Mouse (Mus musculus): ENCODE data around the gene Tstd2. TPM values are rescaled to one million over a fixed set of nuclear protein-coding genes. Genes with fewer than 3 reads are reported as not detected.

Tstd2 gene
- polyA plus RNA-seq, 1 experiment from 2014 or later = 17.2 TPM

DNA sequence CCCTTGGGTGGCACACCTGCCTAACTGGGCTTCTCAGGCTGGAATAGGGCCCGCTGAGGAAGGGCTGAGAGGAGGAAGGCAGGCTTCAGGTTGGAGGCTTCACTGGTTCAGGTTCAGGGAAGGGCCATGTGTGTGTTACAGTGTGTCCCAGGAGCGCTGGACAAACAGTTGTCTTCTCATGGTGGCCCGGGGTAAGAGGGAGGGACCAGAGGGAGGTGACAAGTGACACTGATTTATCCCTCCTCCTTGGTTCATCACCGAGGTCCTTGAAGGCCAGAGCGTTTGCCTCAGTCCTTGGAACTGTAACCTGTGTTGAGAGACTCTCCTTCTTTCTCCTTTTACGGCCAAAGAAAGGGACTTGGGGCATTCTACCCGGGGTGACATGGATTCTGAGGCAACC, 38.0 kb downstream of the Tstd2 start:
- no peak for DNase-seq (ENCODE audit: low spot score)
- ATAC-seq (ENCODE audit: low FRiP score, low TSS enrichment) = no peak
- H3K27me3 ChIP-seq (ENCODE audit: control insufficient read depth, insufficient read depth, low read length) = no peaks in the 10 kb centered on the region
- TF ChIP-seq CTCF (IDR thresholded peaks at IDR 0.05; ENCODE audit: low read depth) (no peak), EP300 (optimal IDR thresholded peaks at IDR 0.05) (no peak)
- H3K9me3 ChIP-seq (ENCODE audit: control insufficient read depth, low read length) = no peaks in the 10 kb centered on the region
- no peak overlapping the region for H3K4me2 ChIP-seq (replicated peaks; ENCODE audit: low read depth)
- H3K4me1 ChIP-seq (replicated peaks; ENCODE audit: control insufficient read depth, insufficient read depth) = no peaks in the 10 kb centered on the region
- no peak overlapping the region for H3K27ac ChIP-seq (replicated peaks)
- no peak overlapping the region for H3K4me3 ChIP-seq (ENCODE audit: low read depth, low read length)
- no peaks in the 10 kb centered on the region for H3K36me3 ChIP-seq (ENCODE audit: control insufficient read depth, insufficient read depth, low read length)
- no peak overlapping the region for H3K9ac ChIP-seq (ENCODE audit: low read length)
- WGBS = 34% methylated on average over 7 of the region's 7 CpGs

DNA sequence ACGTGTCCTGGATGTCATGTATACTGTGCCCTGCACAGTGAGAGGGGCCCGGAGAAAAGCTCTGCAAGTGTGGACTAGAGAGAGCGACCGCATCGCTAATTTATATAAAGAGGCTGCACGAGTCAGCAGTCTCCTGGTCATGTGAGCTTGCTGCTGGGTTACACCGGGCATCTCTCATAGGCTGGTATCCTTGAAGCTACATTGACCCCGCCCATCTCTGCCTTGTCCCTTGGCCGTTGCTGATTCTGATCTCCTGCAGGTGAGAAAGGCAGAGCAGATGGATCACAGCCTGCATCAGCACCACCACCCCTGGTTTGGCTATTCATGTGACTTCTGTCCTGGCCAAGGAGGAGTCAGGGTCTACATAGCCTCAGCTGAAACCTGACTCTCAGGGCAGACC, 39.4 kb downstream of the Tstd2 start:
- TF ChIP-seq EP300 (optimal IDR thresholded peaks at IDR 0.05) = no peak
- no peak for TF ChIP-seq CTCF (IDR thresholded peaks at IDR 0.05; ENCODE audit: low read depth)
- DNase-seq (ENCODE audit: low spot score) = no peak
- Histone ChIP-seq H3K4me2 (replicated peaks; ENCODE audit: low read depth) (no peak overlapping the region), H3K4me1 (replicated peaks; ENCODE audit: control insufficient read depth, insufficient read depth) (no peaks in the 10 kb centered on the region), H3K27ac (replicated peaks) (no peak overlapping the region), H3K36me3 (ENCODE audit: control insufficient read depth, insufficient read depth, low read length) (no peaks in the 10 kb centered on the region), H3K4me3 (ENCODE audit: low read depth, low read length) (no peak overlapping the region), H3K9ac (ENCODE audit: low read length) (no peak overlapping the region), H3K9me3 (ENCODE audit: control insufficient read depth, low read length) (no peaks in the 10 kb centered on the region), H3K27me3 (ENCODE audit: control insufficient read depth, insufficient read depth, low read length) (no peaks in the 10 kb centered on the region)
- 67% methylated on average over 9 of the region's 9 CpGs for WGBS
- ATAC-seq (ENCODE audit: low FRiP score, low TSS enrichment) = no peak

DNA sequence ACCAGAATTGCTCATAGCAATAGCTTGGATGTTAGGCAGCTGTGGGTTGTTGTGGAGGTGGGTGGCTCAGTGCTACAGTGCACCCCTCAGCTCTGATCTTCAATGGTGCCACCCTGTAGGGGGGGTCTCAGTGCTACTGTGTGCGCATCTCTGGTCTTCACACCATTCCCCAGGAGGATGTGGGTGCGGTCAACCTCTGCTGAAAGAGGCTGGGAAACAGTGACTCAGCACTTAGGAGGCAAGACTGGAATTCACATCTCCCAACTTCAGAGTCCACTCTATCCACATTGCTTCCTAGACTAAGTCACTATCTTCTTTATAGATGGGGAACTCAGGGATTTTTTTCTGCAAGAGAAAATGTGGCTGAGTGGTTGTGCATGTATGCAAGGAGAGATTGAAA, 40.9 kb downstream of the Tstd2 start:
- H3K9me3 ChIP-seq (ENCODE audit: control insufficient read depth, low read length) = no peaks in the 10 kb centered on the region
- DNase-seq (ENCODE audit: low spot score) (no peak), ATAC-seq (ENCODE audit: low FRiP score, low TSS enrichment) (no peak)
- no peak overlapping the region for H3K4me3 ChIP-seq (ENCODE audit: low read depth, low read length)
- H3K27me3 ChIP-seq (ENCODE audit: control insufficient read depth, insufficient read depth, low read length) = no peaks in the 10 kb centered on the region
- H3K4me1 ChIP-seq (replicated peaks; ENCODE audit: control insufficient read depth, insufficient read depth) = no peaks in the 10 kb centered on the region
- H3K9ac ChIP-seq (ENCODE audit: low read length) = no peak overlapping the region
- no peaks in the 10 kb centered on the region for H3K36me3 ChIP-seq (ENCODE audit: control insufficient read depth, insufficient read depth, low read length)
- no peak overlapping the region for H3K4me2 ChIP-seq (replicated peaks; ENCODE audit: low read depth)
- H3K27ac ChIP-seq (replicated peaks) = no peak overlapping the region
- no peak for TF ChIP-seq CTCF (IDR thresholded peaks at IDR 0.05; ENCODE audit: low read depth)
- TF ChIP-seq EP300 (optimal IDR thresholded peaks at IDR 0.05) = no peak
- WGBS = 86% methylated on average over 2 of the region's 2 CpGs

DNA sequence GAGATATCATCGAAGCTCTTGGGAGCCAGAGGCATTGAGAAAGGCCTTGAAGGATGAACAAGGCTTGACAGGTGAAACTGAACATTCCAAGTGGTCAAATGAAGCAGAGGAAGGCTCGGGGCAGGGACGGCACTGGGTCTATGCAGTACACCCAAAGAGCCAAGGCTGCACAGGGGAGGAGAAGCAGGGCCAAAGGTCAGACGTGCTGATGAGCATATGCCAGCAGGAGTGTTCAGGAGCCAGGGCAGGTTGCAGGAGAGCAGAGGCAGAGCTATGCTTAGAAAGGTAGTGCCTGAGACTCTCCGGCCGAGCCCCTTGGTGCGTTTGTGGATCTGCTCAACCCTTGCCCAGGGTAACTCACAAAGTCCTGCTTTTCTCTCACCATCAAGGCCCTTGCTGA, 41.9 kb downstream of the Tstd2 start:
- H3K9me3 ChIP-seq (ENCODE audit: control insufficient read depth, low read length) = no peaks in the 10 kb centered on the region
- H3K4me2 ChIP-seq (replicated peaks; ENCODE audit: low read depth) = no peak overlapping the region
- no peaks in the 10 kb centered on the region for H3K27me3 ChIP-seq (ENCODE audit: control insufficient read depth, insufficient read depth, low read length)
- no peak for TF ChIP-seq CTCF (IDR thresholded peaks at IDR 0.05; ENCODE audit: low read depth)
- TF ChIP-seq EP300 (optimal IDR thresholded peaks at IDR 0.05) = no peak
- no peak overlapping the region for H3K27ac ChIP-seq (replicated peaks)
- ATAC-seq (ENCODE audit: low FRiP score, low TSS enrichment) = no peak
- whole genome bisulfite sequencing = 90% methylated on average over 7 of the region's 7 CpGs
- no peak for DNase-seq (ENCODE audit: low spot score)
- no peaks in the 10 kb centered on the region for H3K4me1 ChIP-seq (replicated peaks; ENCODE audit: control insufficient read depth, insufficient read depth)
- H3K4me3 ChIP-seq (ENCODE audit: low read depth, low read length) = no peak overlapping the region
- no peak overlapping the region for H3K9ac ChIP-seq (ENCODE audit: low read length)
- H3K36me3 ChIP-seq (ENCODE audit: control insufficient read depth, insufficient read depth, low read length) = no peaks in the 10 kb centered on the region

DNA sequence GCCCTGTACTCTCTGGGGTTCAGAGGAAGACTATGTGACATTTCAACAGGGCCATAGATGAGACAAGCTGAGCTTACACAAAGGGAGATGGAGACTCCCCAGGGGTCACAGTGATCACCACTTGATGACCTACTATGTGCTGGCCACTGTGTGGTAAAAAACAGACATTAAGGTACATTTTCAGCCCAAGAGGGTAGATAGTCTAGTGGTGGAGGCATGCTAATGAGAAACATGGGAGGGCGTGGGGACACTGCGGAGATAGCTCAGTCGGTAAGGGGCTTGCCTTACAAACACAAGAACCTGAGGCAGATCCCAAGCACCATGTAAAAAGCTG, 42.7 kb downstream of the Tstd2 start:
- H3K36me3 ChIP-seq (ENCODE audit: control insufficient read depth, insufficient read depth, low read length) = no peaks in the 10 kb centered on the region
- ATAC-seq (ENCODE audit: low FRiP score, low TSS enrichment) (no peak), DNase-seq (ENCODE audit: low spot score) (no peak)
- no peak overlapping the region for H3K4me3 ChIP-seq (ENCODE audit: low read depth, low read length)
- no peak overlapping the region for H3K4me2 ChIP-seq (replicated peaks; ENCODE audit: low read depth)
- 92% methylated on average over 3 of the region's 3 CpGs for WGBS
- no peak overlapping the region for H3K27ac ChIP-seq (replicated peaks)
- no peak overlapping the region for H3K9ac ChIP-seq (ENCODE audit: low read length)
- no peak for TF ChIP-seq CTCF (IDR thresholded peaks at IDR 0.05; ENCODE audit: low read depth)
- TF ChIP-seq EP300 (optimal IDR thresholded peaks at IDR 0.05) = no peak
- no peaks in the 10 kb centered on the region for H3K4me1 ChIP-seq (replicated peaks; ENCODE audit: control insufficient read depth, insufficient read depth)
- no peaks in the 10 kb centered on the region for H3K27me3 ChIP-seq (ENCODE audit: control insufficient read depth, insufficient read depth, low read length)
- no peaks in the 10 kb centered on the region for H3K9me3 ChIP-seq (ENCODE audit: control insufficient read depth, low read length)

DNA sequence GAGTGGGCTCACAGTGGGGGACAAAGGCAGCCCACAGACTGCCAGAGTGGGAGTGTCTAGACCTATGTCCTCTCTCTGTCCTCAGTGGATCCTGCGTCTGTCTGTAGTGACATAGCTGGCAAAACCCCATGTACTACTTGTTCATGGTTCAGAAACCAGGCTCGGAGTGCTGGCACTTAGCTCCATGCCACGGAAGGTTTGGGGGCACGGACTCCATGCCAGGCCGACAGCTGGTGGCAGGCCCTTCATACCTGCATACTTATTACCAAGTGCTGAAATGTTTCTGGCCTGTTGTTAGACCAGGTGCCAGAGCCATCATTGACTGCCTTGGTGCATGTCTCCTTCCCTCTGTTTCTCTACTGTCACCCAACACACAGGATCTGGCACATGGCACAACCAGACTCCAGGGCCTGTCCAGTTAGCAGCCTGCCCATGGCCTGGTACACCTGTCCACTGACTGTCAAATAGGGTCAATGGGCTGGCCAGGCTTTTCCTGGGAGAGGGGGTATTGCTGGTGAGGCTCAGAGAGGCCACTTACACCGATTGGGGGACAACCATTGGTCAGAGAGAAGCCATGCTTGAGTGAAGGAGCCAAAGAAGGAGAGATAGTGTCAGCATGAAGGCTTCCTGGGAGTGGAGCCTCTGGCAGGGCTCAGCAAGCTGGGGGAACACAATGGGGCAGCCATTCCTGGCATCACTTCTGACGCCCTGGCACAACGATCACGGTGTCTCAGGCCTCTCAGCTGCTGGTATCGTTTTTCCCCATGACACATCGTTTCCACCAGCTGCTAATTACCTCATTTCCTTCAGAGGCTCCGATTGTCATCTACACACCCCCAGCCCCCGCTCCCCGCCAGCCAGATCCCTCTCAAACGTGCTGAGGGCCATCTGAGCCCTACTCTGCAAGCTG, 43.3 kb downstream of the Tstd2 start:
- Histone ChIP-seq H3K4me2 (replicated peaks; ENCODE audit: low read depth) (no peak overlapping the region), H3K4me1 (replicated peaks; ENCODE audit: control insufficient read depth, insufficient read depth) (no peaks in the 10 kb centered on the region), H3K27ac (replicated peaks) (no peak overlapping the region), H3K9me3 (ENCODE audit: control insufficient read depth, low read length) (no peaks in the 10 kb centered on the region), H3K36me3 (ENCODE audit: control insufficient read depth, insufficient read depth, low read length) (no peaks in the 10 kb centered on the region), H3K4me3 (ENCODE audit: low read depth, low read length) (no peak overlapping the region), H3K9ac (ENCODE audit: low read length) (no peak overlapping the region), H3K27me3 (ENCODE audit: control insufficient read depth, insufficient read depth, low read length) (no peaks in the 10 kb centered on the region)
- 66% methylated on average over 15 of the region's 15 CpGs for WGBS
- no peak for ATAC-seq (ENCODE audit: low FRiP score, low TSS enrichment)
- TF ChIP-seq EP300 (optimal IDR thresholded peaks at IDR 0.05) (no peak), CTCF (IDR thresholded peaks at IDR 0.05; ENCODE audit: low read depth) (no peak)
- DNase-seq (ENCODE audit: low spot score) = no peak
